Mouse (Mus musculus): ENCODE data around the gene Surf6. TPM values are rescaled to one million over a fixed set of nuclear protein-coding genes. Genes with fewer than 3 reads are reported as not detected.
A peak's percentile ranks its signal among the peaks of the same experiment; 100 is the strongest.

Surf6 gene
- polyA plus RNA-seq, 1 experiment from 2014 or later = 15.0 TPM

- 72% methylated on average over 18 of the region's 18 CpGs for WGBS
- H3K36me3 ChIP-seq (ENCODE audit: control insufficient read depth, insufficient read depth, low read length) = peaks cover 67% of the 10 kb centered on the region
Measured at GRCm38 (mm10) chr2:26908710-26909386, 6.2 kb upstream of the Surf6 start.

GRCm38 (mm10) chr2:26907109-26907508 lies 4.4 kb upstream of the Surf6 start:
- 63% methylated on average over 4 of the region's 4 CpGs for WGBS

More at GRCm38 (mm10) chr2:26908710-26909386, 6.2 kb upstream of the Surf6 start:
- H3K27ac ChIP-seq (ENCODE audit: low read depth) = no peak overlapping the region
- peak overlapping the region; percentile 98 for H3K4me3 ChIP-seq (ENCODE audit: low read depth, low read length)
- no peak for DNase-seq (ENCODE audit: low spot score)
- peak overlapping the region; percentile 84; the same call in 1 of the 2 replicates for H3K9ac ChIP-seq (ENCODE audit: low read length)
- H3K4me2 ChIP-seq (ENCODE audit: low read length) = peak overlapping the region; percentile 77
- no peaks in the 10 kb centered on the region for H3K27me3 ChIP-seq (replicated peaks; ENCODE audit: control insufficient read depth, insufficient read depth, low read length)
- no peaks in the 10 kb centered on the region for H3K9me3 ChIP-seq (ENCODE audit: control insufficient read depth, low read length)
- no peak for ATAC-seq (replicated peaks; ENCODE audit: low FRiP score, low TSS enrichment, low read depth)
- H3K4me1 ChIP-seq (replicated peaks; ENCODE audit: control insufficient read depth, insufficient read depth, low read length) = peaks cover 22% of the 10 kb centered on the region

GRCm38 (mm10) chr2:26906431-26906830 lies 3.8 kb upstream of the Surf6 start:
- Histone ChIP-seq H3K27ac (ENCODE audit: low read depth) (no peak overlapping the region), H3K9ac (ENCODE audit: low read length) (no peak overlapping the region), H3K9me3 (ENCODE audit: control insufficient read depth, low read length) (no peaks in the 10 kb centered on the region), H3K4me1 (replicated peaks; ENCODE audit: control insufficient read depth, insufficient read depth, low read length) (peaks cover 27% of the 10 kb centered on the region), H3K27me3 (replicated peaks; ENCODE audit: control insufficient read depth, insufficient read depth, low read length) (no peaks in the 10 kb centered on the region), H3K4me2 (ENCODE audit: low read length) (no peak overlapping the region), H3K4me3 (ENCODE audit: low read depth, low read length) (no peak overlapping the region), H3K36me3 (ENCODE audit: control insufficient read depth, insufficient read depth, low read length) (peaks cover 43% of the 10 kb centered on the region)
- no peak for DNase-seq (ENCODE audit: low spot score)
- WGBS = 97% methylated on average over 3 of the region's 3 CpGs
- ATAC-seq (replicated peaks; ENCODE audit: low FRiP score, low TSS enrichment, low read depth) = no peak

More at GRCm38 (mm10) chr2:26907109-26907508, 4.4 kb upstream of the Surf6 start:
- H3K4me2 ChIP-seq (ENCODE audit: low read length) = no peak overlapping the region
- H3K36me3 ChIP-seq (ENCODE audit: control insufficient read depth, insufficient read depth, low read length) = peaks cover 50% of the 10 kb centered on the region
- H3K27ac ChIP-seq (ENCODE audit: low read depth) = no peak overlapping the region
- H3K4me3 ChIP-seq (ENCODE audit: low read depth, low read length) = no peak overlapping the region
- ATAC-seq (replicated peaks; ENCODE audit: low FRiP score, low TSS enrichment, low read depth) (no peak), DNase-seq (ENCODE audit: low spot score) (peak; percentile 78)
- no peak overlapping the region for H3K9ac ChIP-seq (ENCODE audit: low read length)
- no peaks in the 10 kb centered on the region for H3K9me3 ChIP-seq (ENCODE audit: control insufficient read depth, low read length)
- H3K27me3 ChIP-seq (replicated peaks; ENCODE audit: control insufficient read depth, insufficient read depth, low read length) = no peaks in the 10 kb centered on the region
- peaks cover 26% of the 10 kb centered on the region for H3K4me1 ChIP-seq (replicated peaks; ENCODE audit: control insufficient read depth, insufficient read depth, low read length)

GRCm38 (mm10) chr2:26905936-26906335 lies 3.3 kb upstream of the Surf6 start:
- DNase-seq (ENCODE audit: low spot score) (no peak), ATAC-seq (replicated peaks; ENCODE audit: low FRiP score, low TSS enrichment, low read depth) (no peak)
- WGBS = 76% methylated on average over 2 of the region's 2 CpGs
- Histone ChIP-seq H3K4me1 (replicated peaks; ENCODE audit: control insufficient read depth, insufficient read depth, low read length) (peaks cover 32% of the 10 kb centered on the region), H3K36me3 (ENCODE audit: control insufficient read depth, insufficient read depth, low read length) (peaks cover 41% of the 10 kb centered on the region), H3K9me3 (ENCODE audit: control insufficient read depth, low read length) (no peaks in the 10 kb centered on the region), H3K27ac (ENCODE audit: low read depth) (no peak overlapping the region), H3K9ac (ENCODE audit: low read length) (no peak overlapping the region), H3K4me3 (ENCODE audit: low read depth, low read length) (no peak overlapping the region), H3K4me2 (ENCODE audit: low read length) (no peak overlapping the region), H3K27me3 (replicated peaks; ENCODE audit: control insufficient read depth, insufficient read depth, low read length) (no peaks in the 10 kb centered on the region)

- H3K4me2 ChIP-seq (ENCODE audit: low read length) = peak overlapping the region; percentile 82
- peak overlapping the region; percentile 85 for H3K27ac ChIP-seq (ENCODE audit: low read depth)
- peaks cover 58% of the 10 kb centered on the region for H3K36me3 ChIP-seq (ENCODE audit: control insufficient read depth, insufficient read depth, low read length)
- 6% methylated on average over 7 of the region's 7 CpGs for WGBS
- H3K4me3 ChIP-seq (ENCODE audit: low read depth, low read length) = peak overlapping the region; percentile 93
- no peak for ATAC-seq (replicated peaks; ENCODE audit: low FRiP score, low TSS enrichment, low read depth)
- H3K27me3 ChIP-seq (replicated peaks; ENCODE audit: control insufficient read depth, insufficient read depth, low read length) = no peaks in the 10 kb centered on the region
- DNase-seq (ENCODE audit: low spot score) = no peak
- H3K9me3 ChIP-seq (ENCODE audit: control insufficient read depth, low read length) = no peaks in the 10 kb centered on the region
- peak overlapping the region; percentile 75 for H3K9ac ChIP-seq (ENCODE audit: low read length)
- peaks cover 21% of the 10 kb centered on the region for H3K4me1 ChIP-seq (replicated peaks; ENCODE audit: control insufficient read depth, insufficient read depth, low read length)
Measured at GRCm38 (mm10) chr2:26903311-26903710, 632 bp upstream of the Surf6 start.

GRCm38 (mm10) chr2:26901834-26902400 lies 762 bp downstream of the Surf6 start:
- WGBS = 11% methylated on average over 7 of the region's 7 CpGs
- H3K4me1 ChIP-seq (replicated peaks; ENCODE audit: control insufficient read depth, insufficient read depth, low read length) = peaks cover 21% of the 10 kb centered on the region
- H3K9me3 ChIP-seq (ENCODE audit: control insufficient read depth, low read length) = no peaks in the 10 kb centered on the region
- DNase-seq (ENCODE audit: low spot score) (no peak), ATAC-seq (replicated peaks; ENCODE audit: low FRiP score, low TSS enrichment, low read depth) (no peak)
- H3K27me3 ChIP-seq (replicated peaks; ENCODE audit: control insufficient read depth, insufficient read depth, low read length) = no peaks in the 10 kb centered on the region
- peak overlapping the region; percentile 75 for H3K9ac ChIP-seq (ENCODE audit: low read length)
- H3K36me3 ChIP-seq (ENCODE audit: control insufficient read depth, insufficient read depth, low read length) = peaks cover 58% of the 10 kb centered on the region
- H3K4me3 ChIP-seq (ENCODE audit: low read depth, low read length) = peak overlapping the region; percentile 93
- H3K27ac ChIP-seq (ENCODE audit: low read depth) = peak overlapping the region; percentile 85; the same call in 1 of the 2 replicates
- H3K4me2 ChIP-seq (ENCODE audit: low read length) = peak overlapping the region; percentile 82

- Histone ChIP-seq H3K4me2 (ENCODE audit: low read length) (no peak overlapping the region), H3K9ac (ENCODE audit: low read length) (no peak overlapping the region), H3K4me1 (replicated peaks; ENCODE audit: control insufficient read depth, insufficient read depth, low read length) (peaks cover 21% of the 10 kb centered on the region), H3K27ac (ENCODE audit: low read depth) (no peak overlapping the region), H3K4me3 (ENCODE audit: low read depth, low read length) (no peak overlapping the region), H3K27me3 (replicated peaks; ENCODE audit: control insufficient read depth, insufficient read depth, low read length) (no peaks in the 10 kb centered on the region), H3K9me3 (ENCODE audit: control insufficient read depth, low read length) (no peaks in the 10 kb centered on the region), H3K36me3 (ENCODE audit: control insufficient read depth, insufficient read depth, low read length) (peaks cover 58% of the 10 kb centered on the region)
- no peak for ATAC-seq (replicated peaks; ENCODE audit: low FRiP score, low TSS enrichment, low read depth)
- 70% methylated on average over 1 of the region's 1 CpGs for WGBS
- DNase-seq (ENCODE audit: low spot score) = no peak
Measured at GRCm38 (mm10) chr2:26900731-26901130, 1.9 kb downstream of the Surf6 start.

GRCm38 (mm10) chr2:26895898-26896297 lies 6.8 kb downstream of the Surf6 start:
- ATAC-seq (replicated peaks; ENCODE audit: low FRiP score, low TSS enrichment, low read depth) (no peak), DNase-seq (ENCODE audit: low spot score) (no peak)
- Histone ChIP-seq H3K4me1 (replicated peaks; ENCODE audit: control insufficient read depth, insufficient read depth, low read length) (0 out of 2 replicates have a peak, but pooled peaks cover under 1% of the 10 kb centered on the region), H3K36me3 (ENCODE audit: control insufficient read depth, insufficient read depth, low read length) (peaks cover 89% of the 10 kb centered on the region), H3K9ac (ENCODE audit: low read length) (no peak overlapping the region), H3K27me3 (replicated peaks; ENCODE audit: control insufficient read depth, insufficient read depth, low read length) (no peaks in the 10 kb centered on the region), H3K27ac (ENCODE audit: low read depth) (no peak overlapping the region), H3K4me2 (ENCODE audit: low read length) (no peak overlapping the region), H3K9me3 (ENCODE audit: control insufficient read depth, low read length) (no peaks in the 10 kb centered on the region), H3K4me3 (ENCODE audit: low read depth, low read length) (no peak overlapping the region)
- WGBS = 87% methylated on average over 4 of the region's 4 CpGs

Data from intestine, embryonic 14.5 days (tissue).